Mouse (Mus musculus): ENCODE data around the gene Arhgap17. TPM values are rescaled to one million over a fixed set of nuclear protein-coding genes. Genes with fewer than 3 reads are reported as not detected.

The Arhgap17 gene
- total and polyA plus RNA-seq, 3 experiments = 10.0 to 17.0 (median 14.6) TPM

GRCm38 (mm10) chr7:123254196-123254970, 115.3 kb downstream of the Arhgap17 start:
- no peaks in the 10 kb centered on the region for H3K79me2 ChIP-seq (replicated peaks; ENCODE audit: control insufficient read depth, insufficient read depth, low read length)
- no peak overlapping the region for H3K9ac ChIP-seq (ENCODE audit: low read depth, low read length)
- no peak for DNase-seq
- intact Hi-C loops (cut with DNase I) = no loop called here
- no peak overlapping the region for H3K4me3 ChIP-seq
- TF ChIP-seq POLR2A (IDR thresholded peaks at IDR 0.05; ENCODE audit: insufficient read depth, low read depth, low read length) = no peak
- TF ChIP-seq EP300 (IDR thresholded peaks at IDR 0.05; ENCODE audit: insufficient read depth, low read depth, low read length) = no peak
- TF ChIP-seq CTCF (IDR thresholded peaks at IDR 0.05) = no peak
- H3K27me3 ChIP-seq (ENCODE audit: control insufficient read depth, insufficient read depth, low read length) = no peaks in the 10 kb centered on the region
- no peaks in the 10 kb centered on the region for H3K36me3 ChIP-seq (ENCODE audit: control insufficient read depth, insufficient read depth, low read length)
- 89% methylated on average over 14 of the region's 14 CpGs for WGBS
- H3K27ac ChIP-seq = no peak overlapping the region
- no peaks in the 10 kb centered on the region for H3K4me1 ChIP-seq (ENCODE audit: control insufficient read depth, insufficient read depth, low read length)

- H3K27ac ChIP-seq = no peak overlapping the region
- WGBS = 86% methylated on average over 7 of the region's 7 CpGs
- TF ChIP-seq POLR2A (IDR thresholded peaks at IDR 0.05; ENCODE audit: insufficient read depth, low read depth, low read length) (no peak), CTCF (IDR thresholded peaks at IDR 0.05) (no peak), EP300 (IDR thresholded peaks at IDR 0.05; ENCODE audit: insufficient read depth, low read depth, low read length) (no peak)
- H3K4me3 ChIP-seq = no peak overlapping the region
- no peaks in the 10 kb centered on the region for H3K36me3 ChIP-seq (ENCODE audit: control insufficient read depth, insufficient read depth, low read length)
- intact Hi-C loops (cut with DNase I) = no loop called here
- H3K4me1 ChIP-seq (ENCODE audit: control insufficient read depth, insufficient read depth, low read length) = no peaks in the 10 kb centered on the region
- DNase-seq = no peak
- H3K27me3 ChIP-seq (ENCODE audit: control insufficient read depth, insufficient read depth, low read length) = no peaks in the 10 kb centered on the region
- H3K79me2 ChIP-seq (replicated peaks; ENCODE audit: control insufficient read depth, insufficient read depth, low read length) = no peaks in the 10 kb centered on the region
- no peak overlapping the region for H3K9ac ChIP-seq (ENCODE audit: low read depth, low read length)
Observed at GRCm38 (mm10) chr7:123253396-123253795, 116.3 kb downstream of the Arhgap17 start.

DNA sequence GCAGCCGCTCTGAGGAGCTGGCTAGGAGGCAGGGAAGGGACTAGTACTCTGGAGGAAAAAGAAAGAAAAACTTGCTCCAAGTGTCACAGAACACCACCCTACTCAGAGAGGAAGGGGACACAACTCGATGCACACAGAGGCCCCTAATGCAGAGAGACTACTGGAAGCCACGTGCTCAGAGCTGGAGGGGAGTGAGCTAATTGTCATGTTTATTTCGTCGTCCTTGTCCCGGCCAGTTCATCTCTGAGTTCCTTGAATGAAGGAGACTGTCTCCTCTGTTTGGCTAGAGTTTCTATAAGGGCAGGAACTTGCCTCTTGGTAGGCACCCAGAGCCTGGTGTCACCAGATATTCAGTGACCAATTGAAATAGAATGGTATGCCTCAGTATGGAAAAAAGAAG, 118.4 kb downstream of the Arhgap17 start:
- H3K4me3 ChIP-seq = no peak overlapping the region
- intact Hi-C loops (cut with DNase I) = no loop called here
- no peaks in the 10 kb centered on the region for H3K4me1 ChIP-seq (ENCODE audit: control insufficient read depth, insufficient read depth, low read length)
- H3K79me2 ChIP-seq (replicated peaks; ENCODE audit: control insufficient read depth, insufficient read depth, low read length) = no peaks in the 10 kb centered on the region
- no peak overlapping the region for H3K27ac ChIP-seq
- no peak for DNase-seq
- 58% methylated on average over 6 of the region's 6 CpGs for WGBS
- no peaks in the 10 kb centered on the region for H3K36me3 ChIP-seq (ENCODE audit: control insufficient read depth, insufficient read depth, low read length)
- no peaks in the 10 kb centered on the region for H3K27me3 ChIP-seq (ENCODE audit: control insufficient read depth, insufficient read depth, low read length)
- no peak overlapping the region for H3K9ac ChIP-seq (ENCODE audit: low read depth, low read length)
- TF ChIP-seq CTCF (IDR thresholded peaks at IDR 0.05) = no peak
- TF ChIP-seq EP300 (IDR thresholded peaks at IDR 0.05; ENCODE audit: insufficient read depth, low read depth, low read length) = no peak
- no peak for TF ChIP-seq POLR2A (IDR thresholded peaks at IDR 0.05; ENCODE audit: insufficient read depth, low read depth, low read length)

DNA sequence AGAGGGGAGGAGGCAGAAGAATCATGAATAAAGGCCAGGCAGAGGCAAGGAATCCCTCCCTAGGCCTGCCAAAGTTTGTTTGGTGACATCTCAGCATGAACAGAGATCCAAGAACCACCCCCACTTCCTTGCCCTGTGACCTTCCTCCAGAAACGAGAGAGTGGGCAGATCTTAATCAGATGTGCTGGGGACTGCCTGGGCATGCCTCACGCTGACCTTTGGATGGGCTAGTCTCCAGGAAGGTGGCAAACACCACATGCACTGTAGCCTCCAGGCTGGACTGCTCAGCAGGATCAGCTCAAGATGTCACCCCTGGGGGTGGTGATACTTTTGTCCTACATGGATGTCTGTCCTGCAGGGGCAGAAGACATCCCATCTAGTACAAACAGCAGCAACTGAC, 121.5 kb downstream of the Arhgap17 start:
- H3K4me1 ChIP-seq (ENCODE audit: control insufficient read depth, insufficient read depth, low read length) = no peaks in the 10 kb centered on the region
- TF ChIP-seq EP300 (IDR thresholded peaks at IDR 0.05; ENCODE audit: insufficient read depth, low read depth, low read length) = no peak
- TF ChIP-seq POLR2A (IDR thresholded peaks at IDR 0.05; ENCODE audit: insufficient read depth, low read depth, low read length) = no peak
- no peak for TF ChIP-seq CTCF (IDR thresholded peaks at IDR 0.05)
- no peak overlapping the region for H3K4me3 ChIP-seq
- H3K36me3 ChIP-seq (ENCODE audit: control insufficient read depth, insufficient read depth, low read length) = no peaks in the 10 kb centered on the region
- H3K9ac ChIP-seq (ENCODE audit: low read depth, low read length) = no peak overlapping the region
- no peaks in the 10 kb centered on the region for H3K27me3 ChIP-seq (ENCODE audit: control insufficient read depth, insufficient read depth, low read length)
- intact Hi-C loops (cut with DNase I) = no loop called here
- H3K79me2 ChIP-seq (replicated peaks; ENCODE audit: control insufficient read depth, insufficient read depth, low read length) = no peaks in the 10 kb centered on the region
- no peak for DNase-seq
- H3K27ac ChIP-seq = no peak overlapping the region
- 49% methylated on average over 2 of the region's 2 CpGs for WGBS

DNA sequence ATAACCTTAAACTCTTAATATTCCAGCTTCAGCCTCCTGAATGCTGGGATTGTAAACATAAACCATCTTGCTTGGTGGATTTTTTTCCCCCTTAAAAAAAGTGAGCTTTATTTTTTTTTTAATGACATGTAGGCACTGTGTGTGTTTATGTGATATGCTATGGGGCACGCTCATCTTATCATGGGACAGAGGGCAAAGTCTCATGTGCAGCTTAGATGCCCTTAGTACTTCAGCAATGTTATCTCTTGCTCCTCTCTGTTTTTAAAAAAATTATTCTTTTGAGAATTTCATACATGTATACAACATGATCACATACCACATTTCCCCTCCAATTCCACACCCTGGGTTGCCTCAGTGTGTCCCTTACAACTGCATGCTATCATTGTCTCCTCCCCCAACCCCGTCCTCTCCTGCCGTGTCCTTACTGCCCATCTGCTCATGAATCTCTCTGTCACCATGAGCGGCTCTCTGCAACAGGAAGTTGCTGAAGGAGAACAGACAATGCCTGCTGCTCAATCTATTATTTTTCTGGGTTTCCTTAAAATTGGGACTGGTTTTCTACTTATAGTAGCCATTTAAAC, 123.1 kb downstream of the Arhgap17 start:
- TF ChIP-seq EP300 (IDR thresholded peaks at IDR 0.05; ENCODE audit: insufficient read depth, low read depth, low read length) = no peak
- Histone ChIP-seq H3K27me3 (ENCODE audit: control insufficient read depth, insufficient read depth, low read length) (no peaks in the 10 kb centered on the region), H3K9ac (ENCODE audit: low read depth, low read length) (no peak overlapping the region), H3K79me2 (replicated peaks; ENCODE audit: control insufficient read depth, insufficient read depth, low read length) (no peaks in the 10 kb centered on the region), H3K4me3 (no peak overlapping the region), H3K36me3 (ENCODE audit: control insufficient read depth, insufficient read depth, low read length) (no peaks in the 10 kb centered on the region), H3K4me1 (ENCODE audit: control insufficient read depth, insufficient read depth, low read length) (no peaks in the 10 kb centered on the region), H3K27ac (no peak overlapping the region)
- 44% methylated on average over 4 of the region's 4 CpGs for WGBS
- DNase-seq = no peak
- intact Hi-C loops (cut with DNase I) = no loop called here

- TF ChIP-seq CTCF (IDR thresholded peaks at IDR 0.05) = no peak
- TF ChIP-seq EP300 (IDR thresholded peaks at IDR 0.05; ENCODE audit: insufficient read depth, low read depth, low read length) = no peak
- no peak for TF ChIP-seq POLR2A (IDR thresholded peaks at IDR 0.05; ENCODE audit: insufficient read depth, low read depth, low read length)
- H3K9ac ChIP-seq (ENCODE audit: low read depth, low read length) = no peak overlapping the region
- no peak for DNase-seq
- 27% methylated on average over 1 of the region's 1 CpGs for WGBS
- H3K4me3 ChIP-seq = no peak overlapping the region
- no peak overlapping the region for H3K27ac ChIP-seq
- intact Hi-C loops (cut with DNase I) = no loop called here
- no peaks in the 10 kb centered on the region for H3K36me3 ChIP-seq (ENCODE audit: control insufficient read depth, insufficient read depth, low read length)
- no peaks in the 10 kb centered on the region for H3K79me2 ChIP-seq (replicated peaks; ENCODE audit: control insufficient read depth, insufficient read depth, low read length)
- H3K27me3 ChIP-seq (ENCODE audit: control insufficient read depth, insufficient read depth, low read length) = no peaks in the 10 kb centered on the region
- H3K4me1 ChIP-seq (ENCODE audit: control insufficient read depth, insufficient read depth, low read length) = no peaks in the 10 kb centered on the region
Observed at GRCm38 (mm10) chr7:123244833-123245232, 124.9 kb downstream of the Arhgap17 start.

Data from heart, adult 2 months (tissue).